Mouse (Mus musculus) cortical plate, adult 2 months (tissue): ENCODE data around the gene Gabbr2. TPM values are rescaled to one million over a fixed set of nuclear protein-coding genes. Genes with fewer than 3 reads are reported as not detected.
A peak's percentile ranks its signal among the peaks of the same experiment; 100 is the strongest.

Source experiments
- H3K27ac ChIP-seq: fragments of 200-500 bp; 2 replicates; pipeline ENCODE4 v1.5.1; 2012; ENCODE audit warnings: low read length, control low read depth, inconsistent platforms; ENCODE audit not compliant: insufficient read depth
- H3K4me1 ChIP-seq: fragments of 200-500 bp; 2 replicates; pipeline ENCODE4 v1.6.1; 2011; ENCODE audit warnings: low read length; ENCODE audit not compliant: control insufficient read depth, insufficient read depth
- H3K4me3 ChIP-seq: fragments of 200-500 bp; 2 replicates; pipeline ENCODE4 v1.5.1; 2011; ENCODE audit warnings: mild to moderate bottlenecking, low read length, control low read depth; ENCODE audit not compliant: insufficient read depth
- CTCF ChIP-seq: fragments of 200-500 bp; IDR thresholded peaks from 2 replicates; pipeline ENCODE4 v1.5.1; 2011; ENCODE audit warnings: mild to moderate bottlenecking, control low read depth, low read length; ENCODE audit not compliant: insufficient read depth; ENCODE audit errors: extremely low read depth
- POLR2A ChIP-seq: fragments of 200-500 bp; IDR thresholded peaks from 2 replicates; pipeline ENCODE4 v1.6.1; 2011; ENCODE audit warnings: mild to moderate bottlenecking, low read length, control low read depth; ENCODE audit not compliant: insufficient read depth; ENCODE audit errors: extremely low read depth
- polyA plus RNA-seq: library from polyadenylated mRNA; depleted of rRNA; stranded (reverse); fragments of >200 nt; gene quantifications from 2 replicates; pipeline ENCODE4 v1.2.3, GENCODE M21; 2012

Gene Gabbr2
- polyA plus RNA-seq, 1 experiment, result 139 TPM

GRCm38 (mm10) chr4:46811165-46811564 is 180.5 kb downstream of the Gabbr2 start:
- Histone ChIP-seq H3K4me1 (peaks cover 19% of the 10 kb centered on the region), H3K4me3 (no peak overlapping the region), H3K27ac (no peak overlapping the region)
- no peak for TF ChIP-seq CTCF
- TF ChIP-seq POLR2A, result no peak

- H3K4me3 ChIP-seq, result no peak overlapping the region
- no peak overlapping the region for H3K27ac ChIP-seq
- peaks cover 10% of the 10 kb centered on the region for H3K4me1 ChIP-seq
- no peak for TF ChIP-seq CTCF
- TF ChIP-seq POLR2A, result no peak
Measured at GRCm38 (mm10) chr4:46806876-46807275, 184.8 kb downstream of the Gabbr2 start.

- H3K4me1 ChIP-seq, result peaks cover 10% of the 10 kb centered on the region
Measured at GRCm38 (mm10) chr4:46805910-46806309, 185.8 kb downstream of the Gabbr2 start.

GRCm38 (mm10) chr4:46802386-46802785 is 189.3 kb downstream of the Gabbr2 start:
- no peak overlapping the region for H3K4me3 ChIP-seq
- no peak for TF ChIP-seq POLR2A
- TF ChIP-seq CTCF, result no peak
- H3K4me1 ChIP-seq, result peaks cover 5% of the 10 kb centered on the region
- H3K27ac ChIP-seq, result no peak overlapping the region

More at GRCm38 (mm10) chr4:46805910-46806309, 185.8 kb downstream of the Gabbr2 start:
- peak overlapping the region; percentile 52; the same call in 1 of the 2 replicates for H3K27ac ChIP-seq
- no peak overlapping the region for H3K4me3 ChIP-seq
- TF ChIP-seq CTCF (no peak), POLR2A (0 out of 2 replicates have a peak, but pooled peaks have one; percentile 31)

- peaks cover 3% of the 10 kb centered on the region for H3K4me1 ChIP-seq
- H3K27ac ChIP-seq, result no peak overlapping the region
- TF ChIP-seq POLR2A (no peak), CTCF (no peak)
Measured at GRCm38 (mm10) chr4:46799904-46800303, 191.8 kb downstream of the Gabbr2 start.

GRCm38 (mm10) chr4:46795707-46796106 is 196.0 kb downstream of the Gabbr2 start:
- H3K4me1 ChIP-seq, result peaks cover 10% of the 10 kb centered on the region
- no peak overlapping the region for H3K4me3 ChIP-seq
- TF ChIP-seq CTCF (0 out of 2 replicates have a peak, but pooled peaks have one; percentile 3), POLR2A (no peak)
- H3K27ac ChIP-seq, result 0 out of 2 replicates have a peak overlapping the region, but pooled peaks have one; percentile 62

More at GRCm38 (mm10) chr4:46799904-46800303, 191.8 kb downstream of the Gabbr2 start:
- no peak overlapping the region for H3K4me3 ChIP-seq

- peak overlapping the region; percentile 32; the same call in 1 of the 2 replicates for H3K27ac ChIP-seq
- peaks cover 10% of the 10 kb centered on the region for H3K4me1 ChIP-seq
- H3K4me3 ChIP-seq, result no peak overlapping the region
- TF ChIP-seq POLR2A (no peak), CTCF (no peak)
Measured at GRCm38 (mm10) chr4:46794583-46794982, 197.1 kb downstream of the Gabbr2 start.

GRCm38 (mm10) chr4:46792280-46793026 is 199.2 kb downstream of the Gabbr2 start:
- Histone ChIP-seq H3K27ac (no peak overlapping the region), H3K4me3 (no peak overlapping the region), H3K4me1 (peaks cover 10% of the 10 kb centered on the region)
- TF ChIP-seq POLR2A, result no peak
- no peak for TF ChIP-seq CTCF

GRCm38 (mm10) chr4:46791268-46791951 is 200.3 kb downstream of the Gabbr2 start:
- Histone ChIP-seq H3K4me1 (peaks cover 10% of the 10 kb centered on the region), H3K27ac (no peak overlapping the region), H3K4me3 (no peak overlapping the region)
- no peak for TF ChIP-seq CTCF
- TF ChIP-seq POLR2A, result no peak
